Mouse (Mus musculus) olfactory bulb, adult 2 months (tissue): ENCODE measurements around the gene Tff3.

Source experiments
- CTCF ChIP-seq: fragments of 200-500 bp; IDR thresholded peaks from 2 replicates; pipeline ENCODE4 v1.5.1; 2012; ENCODE audit warnings: low read depth, mild to moderate bottlenecking, low read length, moderate library complexity; ENCODE audit not compliant: insufficient read depth
- POLR2A ChIP-seq: fragments of 200-500 bp; IDR thresholded peaks from 2 replicates; pipeline ENCODE4 v1.6.1; 2012; ENCODE audit warnings: mild to moderate bottlenecking, low read depth, low read length, moderate library complexity; ENCODE audit not compliant: insufficient read depth

- no peak for TF ChIP-seq POLR2A
- TF ChIP-seq CTCF = no peak
Measured at GRCm38 (mm10) chr17:31136291-31136690, 6.8 kb upstream of the Tff3 start.
